Mouse (Mus musculus): ENCODE data around the gene Chd1l. TPM values are rescaled to one million over a fixed set of nuclear protein-coding genes. Genes with fewer than 3 reads are reported as not detected.

The Chd1l gene
- polyA plus RNA-seq (2015; fragmentation: Nextera tagmentation; extraction: Ambion mirVana) = 6.8 and 8.5 TPM in 2 replicates

GRCm38 (mm10) chr3:97609845-97610410, at the start of gene Chd1l:
Gene Chd1l, minus strand, starts transcription at chr3:97610203.
- H3K27ac ChIP-seq (replicated peaks) = peak within 1 kb of the TSS; percentile 90
- H3K4me2 ChIP-seq (replicated peaks) = peak within 1 kb of the TSS; percentile 48
- peak; percentile 97 for ATAC-seq (replicated peaks)
- H3K36me3 ChIP-seq = no peaks in the 10 kb centered on the region
- peak within 1 kb of the TSS; percentile 77 for H3K4me3 ChIP-seq
- no peaks in the 10 kb centered on the region for H3K27me3 ChIP-seq
- H3K4me1 ChIP-seq = peaks cover 10% of the 10 kb centered on the region
- peak within 1 kb of the TSS; percentile 90 for H3K9ac ChIP-seq (replicated peaks)
- no peaks in the 10 kb centered on the region for H3K9me3 ChIP-seq
- WGBS = under 1% methylated on average over 56 of the region's 56 CpGs

- Histone ChIP-seq H3K9me3 (no peaks in the 10 kb centered on the region), H3K27ac (replicated peaks) (no peak overlapping the region), H3K4me2 (replicated peaks) (no peak overlapping the region), H3K36me3 (0 out of 2 replicates have a peak, but pooled peaks cover 8% of the 10 kb centered on the region), H3K4me3 (no peak overlapping the region), H3K4me1 (peaks cover 16% of the 10 kb centered on the region), H3K9ac (replicated peaks) (no peak overlapping the region), H3K27me3 (no peaks in the 10 kb centered on the region)
- no peak for ATAC-seq (replicated peaks)
- 93% methylated on average over 7 of the region's 7 CpGs for whole genome bisulfite sequencing
Measured at GRCm38 (mm10) chr3:97659746-97660145, 49.7 kb upstream of the Chd1l start.

- no peaks in the 10 kb centered on the region for H3K27me3 ChIP-seq
- 1% methylated on average over 50 of the region's 50 CpGs for WGBS
- peak overlapping the region; percentile 77 for H3K4me3 ChIP-seq
- 0 out of 2 replicates have a peak, but pooled peaks cover 5% of the 10 kb centered on the region for H3K36me3 ChIP-seq
- H3K4me2 ChIP-seq (replicated peaks) = peak overlapping the region; percentile 70
- H3K9ac ChIP-seq (replicated peaks) = peak overlapping the region; percentile 69
- peaks cover 16% of the 10 kb centered on the region for H3K4me1 ChIP-seq
- peak; percentile 80 for ATAC-seq (replicated peaks)
- peak overlapping the region; percentile 71 for H3K27ac ChIP-seq (replicated peaks)
- no peaks in the 10 kb centered on the region for H3K9me3 ChIP-seq
Measured at GRCm38 (mm10) chr3:97658426-97659193, 48.6 kb upstream of the Chd1l start.

- Histone ChIP-seq H3K27me3 (no peaks in the 10 kb centered on the region), H3K4me2 (replicated peaks) (peak within 1 kb of the TSS; percentile 70), H3K9me3 (no peaks in the 10 kb centered on the region), H3K36me3 (0 out of 2 replicates have a peak, but pooled peaks cover 1% of the 10 kb centered on the region), H3K9ac (replicated peaks) (peak within 1 kb of the TSS; percentile 69), H3K27ac (replicated peaks) (peak within 1 kb of the TSS; percentile 71), H3K4me3 (peak within 1 kb of the TSS; percentile 77), H3K4me1 (peaks cover 16% of the 10 kb centered on the region)
- WGBS = 2% methylated on average over 51 of the region's 51 CpGs
- ATAC-seq (replicated peaks) = peak; percentile 95
Measured at GRCm38 (mm10) chr3:97657655-97658411, 47.8 kb upstream of the Chd1l start, which contains the start of gene Prkab2. Gene Prkab2, plus strand, starts transcription at chr3:97658193.

GRCm38 (mm10) chr3:97654901-97655300, 44.9 kb upstream of the Chd1l start:
- WGBS = 84% methylated on average over 8 of the region's 8 CpGs

GRCm38 (mm10) chr3:97653781-97654180, 43.8 kb upstream of the Chd1l start:
- Histone ChIP-seq H3K4me1 (peaks cover 6% of the 10 kb centered on the region), H3K9ac (replicated peaks) (no peak overlapping the region), H3K27ac (replicated peaks) (no peak overlapping the region), H3K9me3 (no peaks in the 10 kb centered on the region), H3K4me2 (replicated peaks) (no peak overlapping the region), H3K36me3 (no peaks in the 10 kb centered on the region), H3K27me3 (no peaks in the 10 kb centered on the region), H3K4me3 (no peak overlapping the region)
- 92% methylated on average over 5 of the region's 5 CpGs for WGBS
- ATAC-seq (replicated peaks) = no peak

More at GRCm38 (mm10) chr3:97654901-97655300, 44.9 kb upstream of the Chd1l start:
- H3K9me3 ChIP-seq = no peaks in the 10 kb centered on the region
- no peaks in the 10 kb centered on the region for H3K36me3 ChIP-seq
- no peaks in the 10 kb centered on the region for H3K27me3 ChIP-seq
- H3K9ac ChIP-seq (replicated peaks) = no peak overlapping the region
- H3K27ac ChIP-seq (replicated peaks) = no peak overlapping the region
- H3K4me1 ChIP-seq = peaks cover 16% of the 10 kb centered on the region
- H3K4me3 ChIP-seq = no peak overlapping the region
- no peak for ATAC-seq (replicated peaks)
- no peak overlapping the region for H3K4me2 ChIP-seq (replicated peaks)

GRCm38 (mm10) chr3:97651604-97652003, 41.6 kb upstream of the Chd1l start:
- Histone ChIP-seq H3K9me3 (no peaks in the 10 kb centered on the region), H3K9ac (replicated peaks) (no peak overlapping the region), H3K36me3 (no peaks in the 10 kb centered on the region), H3K4me1 (no peaks in the 10 kb centered on the region), H3K27me3 (no peaks in the 10 kb centered on the region), H3K27ac (replicated peaks) (no peak overlapping the region), H3K4me2 (replicated peaks) (no peak overlapping the region), H3K4me3 (no peak overlapping the region)
- 86% methylated on average over 10 of the region's 10 CpGs for WGBS
- ATAC-seq (replicated peaks) = no peak

GRCm38 (mm10) chr3:97649469-97649868, 39.5 kb upstream of the Chd1l start:
- no peaks in the 10 kb centered on the region for H3K9me3 ChIP-seq
- H3K4me1 ChIP-seq = no peaks in the 10 kb centered on the region
- H3K27me3 ChIP-seq = no peaks in the 10 kb centered on the region
- H3K36me3 ChIP-seq = no peaks in the 10 kb centered on the region
- no peak overlapping the region for H3K27ac ChIP-seq (replicated peaks)
- H3K9ac ChIP-seq (replicated peaks) = no peak overlapping the region
- WGBS = 79% methylated on average over 6 of the region's 6 CpGs
- no peak overlapping the region for H3K4me2 ChIP-seq (replicated peaks)
- no peak for ATAC-seq (replicated peaks)
- H3K4me3 ChIP-seq = no peak overlapping the region

- no peak for ATAC-seq (replicated peaks)
- Histone ChIP-seq H3K9me3 (no peaks in the 10 kb centered on the region), H3K4me1 (no peaks in the 10 kb centered on the region), H3K27ac (replicated peaks) (no peak overlapping the region), H3K4me3 (no peak overlapping the region), H3K4me2 (replicated peaks) (no peak overlapping the region), H3K36me3 (no peaks in the 10 kb centered on the region), H3K9ac (replicated peaks) (no peak overlapping the region), H3K27me3 (no peaks in the 10 kb centered on the region)
- WGBS = 84% methylated on average over 3 of the region's 3 CpGs
Measured at GRCm38 (mm10) chr3:97649022-97649421, 39.0 kb upstream of the Chd1l start.

GRCm38 (mm10) chr3:97648518-97648917, 38.5 kb upstream of the Chd1l start:
- H3K9ac ChIP-seq (replicated peaks) = no peak overlapping the region
- H3K36me3 ChIP-seq = no peaks in the 10 kb centered on the region
- no peak for ATAC-seq (replicated peaks)
- H3K4me1 ChIP-seq = no peaks in the 10 kb centered on the region
- no peaks in the 10 kb centered on the region for H3K9me3 ChIP-seq
- H3K27ac ChIP-seq (replicated peaks) = no peak overlapping the region
- H3K27me3 ChIP-seq = no peaks in the 10 kb centered on the region
- WGBS = 39% methylated on average over 1 of the region's 1 CpGs
- no peak overlapping the region for H3K4me3 ChIP-seq
- H3K4me2 ChIP-seq (replicated peaks) = no peak overlapping the region

GRCm38 (mm10) chr3:97642001-97642400, 32.0 kb upstream of the Chd1l start:
- Histone ChIP-seq H3K4me3 (no peak overlapping the region), H3K27me3 (no peaks in the 10 kb centered on the region), H3K9me3 (no peaks in the 10 kb centered on the region), H3K4me1 (no peaks in the 10 kb centered on the region), H3K36me3 (no peaks in the 10 kb centered on the region), H3K9ac (replicated peaks) (no peak overlapping the region), H3K27ac (replicated peaks) (no peak overlapping the region), H3K4me2 (replicated peaks) (no peak overlapping the region)
- WGBS = 84% methylated on average over 9 of the region's 9 CpGs
- no peak for ATAC-seq (replicated peaks)

- Histone ChIP-seq H3K9me3 (no peaks in the 10 kb centered on the region), H3K27ac (replicated peaks) (no peak overlapping the region), H3K4me2 (replicated peaks) (no peak overlapping the region), H3K4me3 (no peak overlapping the region), H3K9ac (replicated peaks) (no peak overlapping the region), H3K4me1 (no peaks in the 10 kb centered on the region), H3K36me3 (no peaks in the 10 kb centered on the region), H3K27me3 (no peaks in the 10 kb centered on the region)
- ATAC-seq (replicated peaks) = no peak
- WGBS = 92% methylated on average over 4 of the region's 4 CpGs
Measured at GRCm38 (mm10) chr3:97641396-97641795, 31.4 kb upstream of the Chd1l start.

Data from forebrain, embryonic 15.5 days (tissue).